7 mouse cellular contexts compared by ENCODE assay signal in the genomic region with DNA sequence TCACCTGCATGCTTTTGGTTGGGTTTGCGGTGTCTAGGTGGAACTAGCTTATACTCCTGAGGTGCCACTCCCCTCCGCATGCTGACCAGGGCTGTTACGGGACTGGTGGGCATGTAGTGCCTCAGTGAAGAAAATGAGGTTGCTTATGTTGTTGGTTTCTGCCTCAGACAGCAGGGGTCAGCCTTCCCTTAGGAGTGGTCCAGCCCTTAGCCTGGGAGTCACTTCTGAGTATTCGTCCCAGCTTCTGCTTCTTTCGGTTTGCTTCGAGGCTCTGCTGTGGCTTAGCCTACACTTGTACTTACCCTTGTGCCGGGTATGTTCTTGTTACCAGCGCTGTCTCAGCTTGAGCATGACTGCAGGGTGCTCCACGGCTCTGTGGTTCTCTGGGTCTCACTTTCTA. TPM values are rescaled to one million over a fixed set of nuclear protein-coding genes. Genes with fewer than 3 reads are reported as not detected.
DNase-seq lines count a peak whose midpoint lies in the region; ATAC-seq lines count a peak whose summit lies in the region.

No protein-coding gene starts in this region.

- no peak overlapping the region for H3K4me2 ChIP-seq in forebrain, embryonic 12.5 days

- WGBS in forebrain, embryonic 12.5 days, result 57% methylated on average over 9 of the region's 9 CpGs

- no peaks in the 10 kb centered on the region; the same call in 1 of the 2 replicates for H3K36me3 ChIP-seq in forebrain, embryonic 12.5 days (replicated peaks)

- DNase-seq in urinary bladder, postnatal 25 days (ENCODE audit: low spot score), result peak; percentile 17
- no peak for DNase-seq in urinary bladder, adult 2 months (ENCODE audit: low spot score)
- peak; percentile 85 for DNase-seq in brain, adult 2 months (ENCODE audit: low read depth, low spot score)
- DNase-seq in kidney, postnatal 10 days, result peak; percentile 70
- peak; percentile 42 to 60 for DNase-seq in lung, postnatal 4 days
- peak; percentile 58 for DNase-seq in right cerebral cortex, postnatal 4 days

- peak; percentile 46; the same call in 1 of the 2 replicates for ATAC-seq in forebrain, embryonic 12.5 days (ENCODE audit: low FRiP score)

- H3K9me3 ChIP-seq in forebrain, embryonic 12.5 days, result no peaks in the 10 kb centered on the region

- peaks cover 28% of the 10 kb centered on the region for H3K27me3 ChIP-seq in forebrain, embryonic 12.5 days

- no peak overlapping the region for H3K9ac ChIP-seq in forebrain, embryonic 12.5 days

- no peak overlapping the region for H3K27ac ChIP-seq in forebrain, embryonic 12.5 days

- H3K4me3 ChIP-seq in forebrain, embryonic 12.5 days (replicated peaks), result no peak overlapping the region

- H3K4me1 ChIP-seq in forebrain, embryonic 12.5 days, result peaks cover 17% of the 10 kb centered on the region

RNA-seq across cellular contexts. Expression of a gene that starts 36.0 kb away (rescaled TPM):
- polyA plus RNA-seq in urinary bladder, adult 2 months (2012; rRNA removed), result 19.0 and 21.0 TPM in 2 replicates
- 9.1 and 9.4 TPM in 2 replicates for polyA plus RNA-seq in forebrain, embryonic 12.5 days (2016; fragmentation: Nextera tagmentation; extraction: Ambion mirVana)
